Mouse (Mus musculus): ENCODE measurements around the gene Nav1. TPM values are rescaled to one million over a fixed set of nuclear protein-coding genes. Genes with fewer than 3 reads are reported as not detected.

Gene Nav1
- polyA plus RNA-seq, 1 experiment: 16.3 TPM

GRCm38 (mm10) chr1:135563781-135564414 lies 43.2 kb downstream of the Nav1 start:
- Histone ChIP-seq H3K27me3 (ENCODE audit: control insufficient read depth, insufficient read depth, low read length) (no peaks in the 10 kb centered on the region), H3K36me3 (ENCODE audit: control insufficient read depth, insufficient read depth, low read length) (no peaks in the 10 kb centered on the region), H3K4me3 (ENCODE audit: extremely low read depth, insufficient read depth, insufficient read length) (no peak overlapping the region), H3K27ac (ENCODE audit: insufficient read depth, low read length) (no peak overlapping the region), H3K4me1 (ENCODE audit: control insufficient read depth, insufficient read depth, insufficient read length) (no peaks in the 10 kb centered on the region)
- no peak for TF ChIP-seq CTCF (IDR thresholded peaks at IDR 0.05; ENCODE audit: extremely low read depth, insufficient read depth, insufficient read length, insufficient replicate concordance)
- TF ChIP-seq POLR2A (IDR thresholded peaks at IDR 0.05; ENCODE audit: low read depth, low read length): no peak
- no peak for DNase-seq (ENCODE audit: low read depth in 1 of 2, low spot score in 2 of 2)
- WGBS: 79% methylated on average over 9 of the region's 9 CpGs

DNA sequence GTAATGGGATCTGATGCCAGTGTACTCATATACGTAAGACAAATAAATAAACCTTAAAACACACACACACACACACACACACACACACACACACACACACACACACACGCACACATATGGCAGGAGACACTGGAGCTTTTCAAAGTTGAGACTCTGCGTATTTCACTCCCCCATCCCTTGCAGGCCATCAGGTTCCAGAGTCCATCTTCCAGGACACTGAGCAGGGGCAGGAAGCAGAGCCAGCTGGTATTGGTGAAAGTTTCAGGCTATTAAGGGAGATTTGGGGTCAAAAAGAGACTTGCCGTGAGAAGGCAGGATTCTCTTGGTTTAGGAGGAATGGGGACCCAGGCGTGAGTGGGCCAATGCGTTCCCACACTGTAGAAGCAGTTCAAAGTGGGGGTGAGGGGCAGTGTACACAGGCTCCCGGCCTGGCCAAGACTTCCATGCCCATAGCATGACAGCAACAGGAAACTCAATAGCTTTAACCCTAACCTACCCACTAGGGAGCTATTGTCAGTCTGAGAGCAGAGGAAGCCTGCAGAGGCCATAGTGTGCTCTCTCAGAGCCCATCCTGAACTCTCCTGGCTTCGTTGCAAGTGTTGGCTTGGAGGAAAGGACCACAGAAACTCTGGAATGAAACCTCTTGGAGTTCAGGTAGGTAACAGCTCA lies 44.0 kb downstream of the Nav1 start:
- DNase-seq (ENCODE audit: low read depth in 1 of 2, low spot score in 2 of 2): no peak
- Histone ChIP-seq H3K4me1 (ENCODE audit: control insufficient read depth, insufficient read depth, insufficient read length) (no peaks in the 10 kb centered on the region), H3K4me3 (ENCODE audit: extremely low read depth, insufficient read depth, insufficient read length) (no peak overlapping the region), H3K36me3 (ENCODE audit: control insufficient read depth, insufficient read depth, low read length) (no peaks in the 10 kb centered on the region), H3K27me3 (ENCODE audit: control insufficient read depth, insufficient read depth, low read length) (no peaks in the 10 kb centered on the region), H3K27ac (ENCODE audit: insufficient read depth, low read length) (no peak overlapping the region)
- TF ChIP-seq CTCF (IDR thresholded peaks at IDR 0.05; ENCODE audit: extremely low read depth, insufficient read depth, insufficient read length, insufficient replicate concordance) (no peak), POLR2A (IDR thresholded peaks at IDR 0.05; ENCODE audit: low read depth, low read length) (no peak)
- WGBS: 91% methylated on average over 8 of the region's 8 CpGs

DNA sequence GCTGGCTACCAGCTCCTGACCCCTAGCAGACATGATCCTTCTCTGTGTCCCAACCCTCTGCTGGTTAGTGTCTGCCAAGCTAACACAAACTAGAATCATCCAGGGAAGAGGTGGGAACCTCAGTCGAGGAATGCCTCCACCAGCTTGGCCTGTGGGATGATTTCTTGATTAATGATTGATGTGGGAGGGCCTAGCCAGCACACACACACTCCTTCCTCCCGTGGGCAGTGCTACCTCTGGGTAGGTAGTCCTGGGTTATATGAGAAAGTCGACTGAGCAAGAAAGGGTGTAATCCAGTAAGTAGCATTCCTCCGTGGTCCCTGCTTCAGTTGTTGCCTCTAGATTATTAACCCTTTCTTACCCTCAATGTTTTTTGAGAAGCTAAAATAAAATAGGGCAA lies 45.0 kb downstream of the Nav1 start:
- no peak for TF ChIP-seq CTCF (IDR thresholded peaks at IDR 0.05; ENCODE audit: extremely low read depth, insufficient read depth, insufficient read length, insufficient replicate concordance)
- no peak for TF ChIP-seq POLR2A (IDR thresholded peaks at IDR 0.05; ENCODE audit: low read depth, low read length)
- no peak for DNase-seq (ENCODE audit: low read depth in 1 of 2, low spot score in 2 of 2)
- Histone ChIP-seq H3K27ac (ENCODE audit: insufficient read depth, low read length) (no peak overlapping the region), H3K4me1 (ENCODE audit: control insufficient read depth, insufficient read depth, insufficient read length) (no peaks in the 10 kb centered on the region), H3K36me3 (ENCODE audit: control insufficient read depth, insufficient read depth, low read length) (no peaks in the 10 kb centered on the region), H3K4me3 (ENCODE audit: extremely low read depth, insufficient read depth, insufficient read length) (no peak overlapping the region), H3K27me3 (ENCODE audit: control insufficient read depth, insufficient read depth, low read length) (no peaks in the 10 kb centered on the region)
- WGBS: 44% methylated on average over 4 of the region's 4 CpGs

- Histone ChIP-seq H3K27ac (ENCODE audit: insufficient read depth, low read length) (no peak overlapping the region), H3K27me3 (ENCODE audit: control insufficient read depth, insufficient read depth, low read length) (no peaks in the 10 kb centered on the region), H3K4me3 (ENCODE audit: extremely low read depth, insufficient read depth, insufficient read length) (no peak overlapping the region), H3K36me3 (ENCODE audit: control insufficient read depth, insufficient read depth, low read length) (no peaks in the 10 kb centered on the region), H3K4me1 (ENCODE audit: control insufficient read depth, insufficient read depth, insufficient read length) (no peaks in the 10 kb centered on the region)
- WGBS: 86% methylated on average over 6 of the region's 6 CpGs
- DNase-seq (ENCODE audit: low read depth in 1 of 2, low spot score in 2 of 2): no peak
- TF ChIP-seq POLR2A (IDR thresholded peaks at IDR 0.05; ENCODE audit: low read depth, low read length) (no peak), CTCF (IDR thresholded peaks at IDR 0.05; ENCODE audit: extremely low read depth, insufficient read depth, insufficient read length, insufficient replicate concordance) (no peak)
These were observed 45.8 kb downstream of the Nav1 start for GRCm38 (mm10) chr1:135561282-135561681.

GRCm38 (mm10) chr1:135557976-135558375 lies 49.1 kb downstream of the Nav1 start:
- Histone ChIP-seq H3K4me3 (ENCODE audit: extremely low read depth, insufficient read depth, insufficient read length) (no peak overlapping the region), H3K4me1 (ENCODE audit: control insufficient read depth, insufficient read depth, insufficient read length) (no peaks in the 10 kb centered on the region), H3K27ac (ENCODE audit: insufficient read depth, low read length) (no peak overlapping the region), H3K27me3 (ENCODE audit: control insufficient read depth, insufficient read depth, low read length) (no peaks in the 10 kb centered on the region), H3K36me3 (ENCODE audit: control insufficient read depth, insufficient read depth, low read length) (no peaks in the 10 kb centered on the region)
- DNase-seq (ENCODE audit: low read depth in 1 of 2, low spot score in 2 of 2): no peak
- whole genome bisulfite sequencing: 83% methylated on average over 6 of the region's 6 CpGs
- TF ChIP-seq POLR2A (IDR thresholded peaks at IDR 0.05; ENCODE audit: low read depth, low read length) (no peak), CTCF (IDR thresholded peaks at IDR 0.05; ENCODE audit: extremely low read depth, insufficient read depth, insufficient read length, insufficient replicate concordance) (no peak)

- H3K4me1 ChIP-seq (ENCODE audit: control insufficient read depth, insufficient read depth, insufficient read length): no peaks in the 10 kb centered on the region
- TF ChIP-seq POLR2A (IDR thresholded peaks at IDR 0.05; ENCODE audit: low read depth, low read length): no peak
- TF ChIP-seq CTCF (IDR thresholded peaks at IDR 0.05; ENCODE audit: extremely low read depth, insufficient read depth, insufficient read length, insufficient replicate concordance): no peak
- no peak for DNase-seq (ENCODE audit: low read depth in 1 of 2, low spot score in 2 of 2)
- no peaks in the 10 kb centered on the region for H3K27me3 ChIP-seq (ENCODE audit: control insufficient read depth, insufficient read depth, low read length)
- whole genome bisulfite sequencing: 80% methylated on average over 8 of the region's 8 CpGs
- H3K36me3 ChIP-seq (ENCODE audit: control insufficient read depth, insufficient read depth, low read length): no peaks in the 10 kb centered on the region
- H3K4me3 ChIP-seq (ENCODE audit: extremely low read depth, insufficient read depth, insufficient read length): no peak overlapping the region
- no peak overlapping the region for H3K27ac ChIP-seq (ENCODE audit: insufficient read depth, low read length)
These were observed 51.2 kb downstream of the Nav1 start for GRCm38 (mm10) chr1:135555885-135556284.

DNA sequence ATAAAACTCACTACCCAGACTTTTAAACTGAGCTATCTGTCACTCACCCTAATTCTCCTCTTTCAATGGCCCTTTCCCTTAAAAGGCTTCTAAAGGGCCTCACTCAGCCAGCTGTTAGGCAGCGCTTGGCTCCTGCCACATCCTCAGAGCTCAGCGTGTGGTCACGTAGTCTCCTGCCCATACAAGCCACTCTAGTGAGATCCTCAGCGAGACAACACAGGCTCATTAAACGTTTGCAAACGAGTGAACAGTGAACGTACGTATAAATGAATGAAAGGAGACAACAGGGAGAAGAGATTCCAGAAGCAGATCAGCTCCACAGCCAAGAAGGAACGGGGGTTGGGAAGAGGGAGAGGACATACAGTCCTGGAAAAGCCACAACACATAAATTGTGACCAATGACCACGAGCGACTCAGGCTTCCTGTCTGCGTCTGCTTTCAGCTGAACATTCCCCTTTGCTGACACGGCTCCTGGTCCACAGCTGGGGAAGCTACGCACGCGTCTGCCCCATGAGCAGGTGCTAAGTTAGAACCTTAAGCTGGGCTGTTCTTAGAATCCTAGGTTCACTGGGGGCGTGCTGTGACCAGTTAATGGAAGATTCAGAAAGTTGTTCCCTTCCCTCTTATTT lies 52.3 kb downstream of the Nav1 start:
- no peak for TF ChIP-seq CTCF (IDR thresholded peaks at IDR 0.05; ENCODE audit: extremely low read depth, insufficient read depth, insufficient read length, insufficient replicate concordance)
- no peak overlapping the region for H3K4me3 ChIP-seq (ENCODE audit: extremely low read depth, insufficient read depth, insufficient read length)
- 25% methylated on average over 17 of the region's 17 CpGs for WGBS
- H3K27ac ChIP-seq (ENCODE audit: insufficient read depth, low read length): no peak overlapping the region
- DNase-seq (ENCODE audit: low read depth in 1 of 2, low spot score in 2 of 2): no peak
- H3K27me3 ChIP-seq (ENCODE audit: control insufficient read depth, insufficient read depth, low read length): no peaks in the 10 kb centered on the region
- H3K36me3 ChIP-seq (ENCODE audit: control insufficient read depth, insufficient read depth, low read length): no peaks in the 10 kb centered on the region
- no peaks in the 10 kb centered on the region for H3K4me1 ChIP-seq (ENCODE audit: control insufficient read depth, insufficient read depth, insufficient read length)
